Mouse (Mus musculus): ENCODE data around the gene Cypt12.

Gene Cypt12

GRCm38 (mm10) chr3:17948299-17948698 lies at the start of gene Cypt12:
TSS of gene Cypt12 (plus strand) at chr3:17948410.
- no peak for DNase-seq (ENCODE audit: low spot score)

GRCm38 (mm10) chr3:17913796-17914195 lies 34.4 kb upstream of the Cypt12 start:
- no peak for DNase-seq (ENCODE audit: low spot score)

GRCm38 (mm10) chr3:17940206-17940605 lies 8.0 kb upstream of the Cypt12 start:
- DNase-seq (ENCODE audit: low spot score): no peak
